Mouse (Mus musculus) heart, postnatal 0 days (tissue): Measurements from ENCODE around the gene Asic2. TPM values are rescaled to one million over a fixed set of nuclear protein-coding genes. Genes with fewer than 3 reads are reported as not detected.

Source experiments
- ATAC-seq: fragments of 200-750 bp; cut with Nextera tagmentation; 2 replicates; pipeline ENCODE4 v1.8.0; 2017; ENCODE audit warnings: low read depth, moderate number of reproducible peaks, moderate library complexity; ENCODE audit not compliant: insufficient read depth
- DNase-seq: peaks from one replicate; pipeline ENCODE4 v3.0.0-alpha.2; 2016; ENCODE audit warnings: low spot score
- H3K27ac ChIP-seq: fragments of 300-500 bp; sonication (generic); 2 replicates; pipeline ENCODE4 v1.5.1; 2014; ENCODE audit warnings: low read depth, mild to moderate bottlenecking
- H3K27me3 ChIP-seq: fragments of 300-500 bp; sonication (generic); 2 replicates; pipeline ENCODE4 v1.6.1; 2014; ENCODE audit warnings: low read length, mixed read lengths; ENCODE audit not compliant: control insufficient read depth, insufficient read depth
- H3K36me3 ChIP-seq: fragments of 300-500 bp; sonication (generic); replicated peaks from 2 replicates; pipeline ENCODE4 v1.6.1; 2014; ENCODE audit warnings: low read length, mixed read lengths; ENCODE audit not compliant: control insufficient read depth, insufficient read depth
- H3K4me1 ChIP-seq: fragments of 300-500 bp; sonication (generic); 2 replicates; pipeline ENCODE4 v1.6.1; 2014; ENCODE audit warnings: antibody characterized with exemption; ENCODE audit not compliant: control insufficient read depth, insufficient read depth
- H3K4me2 ChIP-seq: fragments of 300-500 bp; sonication (generic); 2 replicates; pipeline ENCODE4 v1.6.1; 2014; ENCODE audit warnings: low read depth, mild to moderate bottlenecking, low read length, moderate library complexity
- H3K4me3 ChIP-seq: fragments of 300-500 bp; sonication (generic); 2 replicates; pipeline ENCODE4 v1.5.1; 2014; ENCODE audit warnings: low read depth, low read length
- H3K9ac ChIP-seq: fragments of 300-500 bp; sonication (generic); replicated peaks from 2 replicates; pipeline ENCODE4 v1.6.1; 2014; ENCODE audit warnings: low read depth, low read length, mixed read lengths
- H3K9me3 ChIP-seq: fragments of 300-500 bp; sonication (generic); replicated peaks from 2 replicates; pipeline ENCODE4 v1.6.1; 2016; ENCODE audit warnings: low read length; ENCODE audit not compliant: control insufficient read depth
- CTCF ChIP-seq: IDR thresholded peaks from 2 replicates; pipeline ENCODE4 v1.5.1; 2016; ENCODE audit warnings: antibody characterized with exemption, control low read depth, low read depth
- EP300 ChIP-seq: IDR thresholded peaks from 2 replicates; pipeline ENCODE4 v1.6.1; 2016; ENCODE audit warnings: antibody characterized with exemption, low read depth
- WGBS: fragments of 180-500 bp; shearing (Covaris S2); extraction: QIAGEN DNeasy Blood & Tissue Kit; methylation state at CpG from one replicate; pipeline ENCODE4 v1.1.7; 2014; 5-methylcytosine and 5-hydroxymethylcytosine counted together
- polyA plus RNA-seq: library from polyadenylated mRNA; unstranded; fragments of >200 nt; fragmentation: Nextera tagmentation; extraction: Ambion mirVana; gene quantifications from 2 replicates; pipeline ENCODE4 v1.2.1, GENCODE M21; 2015
- total RNA-seq: library from RNA; depleted of rRNA; stranded (reverse); fragments of >200 nt; gene quantifications from 2 replicates; pipeline ENCODE4 v1.2.3, GENCODE M21; 2014; ENCODE audit warnings: low replicate concordance

Gene Asic2
- total and polyA plus RNA-seq, 2 experiments from 2014 or later = not detected

DNA sequence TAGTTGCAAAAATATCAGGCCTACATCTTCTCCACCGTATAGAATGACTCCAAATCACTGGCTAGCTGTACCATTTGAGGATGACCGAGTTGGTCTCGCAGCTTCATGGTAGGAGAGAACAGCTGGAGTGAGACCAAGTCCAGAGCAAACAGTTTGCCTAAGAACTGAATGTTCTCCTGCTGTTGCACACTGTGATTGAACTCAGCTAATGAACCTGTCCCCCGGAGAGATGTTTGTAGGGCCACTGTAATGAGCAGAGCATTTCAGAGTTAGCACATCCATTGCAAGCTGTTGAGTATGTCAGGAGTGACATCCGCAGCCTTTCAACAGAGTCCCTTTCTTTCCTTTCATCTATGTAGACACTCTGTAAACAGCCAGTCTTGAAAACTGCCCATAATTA is 993.6 kb downstream of the Asic2 start:
- 84% methylated on average over 5 of the region's 5 CpGs for WGBS
- no peak for ATAC-seq
- no peak overlapping the region for H3K27ac ChIP-seq
- no peaks in the 10 kb centered on the region for H3K36me3 ChIP-seq
- H3K4me1 ChIP-seq = no peaks in the 10 kb centered on the region
- DNase-seq = no peak
- H3K4me2 ChIP-seq = no peak overlapping the region
- no peak for TF ChIP-seq EP300
- TF ChIP-seq CTCF = no peak
- no peaks in the 10 kb centered on the region for H3K9me3 ChIP-seq
- no peaks in the 10 kb centered on the region for H3K27me3 ChIP-seq
- H3K4me3 ChIP-seq = no peak overlapping the region
- no peak overlapping the region for H3K9ac ChIP-seq

DNA sequence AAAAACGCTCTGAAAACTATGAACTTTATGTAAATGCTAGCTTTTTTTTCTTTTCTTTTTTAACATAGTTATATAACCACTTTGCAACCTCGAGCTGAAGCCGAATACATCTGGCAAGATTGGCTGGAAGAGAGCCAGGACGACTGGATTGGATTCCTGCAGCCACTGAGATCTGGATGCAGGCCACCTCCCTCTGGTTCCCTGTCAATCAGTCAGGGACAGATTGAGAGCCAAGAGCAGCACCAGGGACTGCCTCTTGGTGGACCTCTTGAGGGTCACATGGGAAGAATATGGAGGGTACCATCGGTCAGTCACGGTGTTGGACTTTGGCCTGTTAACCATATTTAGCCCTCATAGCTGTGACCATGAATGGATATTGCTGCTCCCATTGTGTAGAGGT is 994.3 kb downstream of the Asic2 start:
- Histone ChIP-seq H3K9me3 (no peaks in the 10 kb centered on the region), H3K27me3 (no peaks in the 10 kb centered on the region), H3K4me3 (no peak overlapping the region), H3K36me3 (no peaks in the 10 kb centered on the region), H3K27ac (no peak overlapping the region), H3K4me1 (no peaks in the 10 kb centered on the region), H3K4me2 (no peak overlapping the region), H3K9ac (no peak overlapping the region)
- TF ChIP-seq EP300 (no peak), CTCF (no peak)
- DNase-seq = no peak
- ATAC-seq = no peak
- 55% methylated on average over 6 of the region's 6 CpGs for WGBS

DNA sequence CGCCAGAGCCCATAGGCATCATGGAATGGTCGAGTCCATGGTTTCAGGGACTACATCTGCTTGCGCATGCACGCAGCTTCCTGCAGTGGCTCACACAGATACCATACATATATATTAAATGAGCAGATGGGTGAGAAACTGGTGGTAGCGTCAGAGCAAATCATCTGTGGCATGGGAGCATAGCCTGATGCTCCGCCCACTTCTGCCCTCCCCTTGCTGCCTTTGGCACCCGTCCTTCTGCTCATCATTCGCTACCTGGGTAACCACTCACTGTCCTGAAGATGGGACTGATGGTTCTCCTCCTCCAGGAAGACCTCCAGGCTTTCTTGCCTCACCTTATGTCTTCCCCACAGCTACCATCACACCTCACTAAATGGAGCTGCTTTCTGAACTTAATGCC is 995.0 kb downstream of the Asic2 start:
- H3K4me1 ChIP-seq = no peaks in the 10 kb centered on the region
- no peaks in the 10 kb centered on the region for H3K9me3 ChIP-seq
- H3K27ac ChIP-seq = no peak overlapping the region
- 81% methylated on average over 8 of the region's 8 CpGs for WGBS
- no peak for ATAC-seq
- H3K36me3 ChIP-seq = no peaks in the 10 kb centered on the region
- no peak overlapping the region for H3K9ac ChIP-seq
- H3K27me3 ChIP-seq = no peaks in the 10 kb centered on the region
- TF ChIP-seq EP300 = no peak
- TF ChIP-seq CTCF = no peak
- H3K4me2 ChIP-seq = no peak overlapping the region
- no peak for DNase-seq
- no peak overlapping the region for H3K4me3 ChIP-seq

DNA sequence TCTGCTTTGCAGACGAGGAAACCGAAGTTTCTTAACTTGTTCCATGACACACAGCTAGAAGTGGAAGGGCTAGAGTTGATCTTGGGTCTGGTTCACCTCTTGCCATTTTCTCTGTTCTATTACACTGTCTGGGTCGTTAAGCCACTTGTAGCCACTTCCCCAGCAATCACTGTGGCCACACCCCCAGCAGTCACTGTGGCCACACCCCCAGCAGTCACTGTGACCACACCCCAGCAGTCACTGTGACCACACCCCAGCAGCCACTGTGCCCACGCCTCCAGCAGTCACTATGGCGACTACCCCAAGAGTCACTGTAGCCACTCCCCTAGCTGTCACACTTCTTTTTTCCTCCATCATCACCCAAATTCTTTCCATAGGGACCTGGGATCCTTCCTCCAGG is 1000.7 kb downstream of the Asic2 start:
- no peak for DNase-seq
- H3K27me3 ChIP-seq = no peaks in the 10 kb centered on the region

DNA sequence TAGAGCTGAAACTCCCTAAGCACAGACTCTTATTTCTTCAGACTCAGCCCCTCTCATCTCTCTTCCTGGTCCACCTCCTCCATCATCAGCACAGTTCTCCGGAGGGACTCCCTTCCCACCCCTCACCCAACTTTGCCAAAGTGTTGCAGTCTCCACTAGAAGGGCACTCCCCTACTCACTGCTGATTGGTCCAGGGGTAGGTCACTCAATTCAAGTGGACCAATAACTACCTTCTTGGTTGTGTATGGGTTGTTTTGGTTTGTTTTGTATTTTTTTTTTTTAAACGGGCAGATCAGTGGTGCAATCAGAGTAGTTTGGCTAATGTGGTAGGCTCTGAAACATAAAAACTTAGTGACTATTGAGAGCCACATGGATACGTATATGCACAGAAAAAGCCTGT is 1002.2 kb downstream of the Asic2 start:
- no peak for DNase-seq
- WGBS = 45% methylated on average over 3 of the region's 3 CpGs
- Histone ChIP-seq H3K27me3 (no peaks in the 10 kb centered on the region), H3K4me2 (no peak overlapping the region), H3K9ac (no peak overlapping the region), H3K4me3 (no peak overlapping the region), H3K27ac (no peak overlapping the region), H3K36me3 (no peaks in the 10 kb centered on the region), H3K4me1 (no peaks in the 10 kb centered on the region), H3K9me3 (no peaks in the 10 kb centered on the region)
- ATAC-seq = no peak
- no peak for TF ChIP-seq EP300

More for the DNA sequence above, 1000.7 kb downstream of the Asic2 start:
- ATAC-seq = no peak
- H3K36me3 ChIP-seq = no peaks in the 10 kb centered on the region
- TF ChIP-seq CTCF = no peak
- TF ChIP-seq EP300 = no peak
- no peaks in the 10 kb centered on the region for H3K9me3 ChIP-seq
- no peak overlapping the region for H3K9ac ChIP-seq
- no peak overlapping the region for H3K4me3 ChIP-seq
- H3K27ac ChIP-seq = no peak overlapping the region
- no peak overlapping the region for H3K4me2 ChIP-seq
- 42% methylated on average over 5 of the region's 5 CpGs for WGBS
- H3K4me1 ChIP-seq = no peaks in the 10 kb centered on the region

DNA sequence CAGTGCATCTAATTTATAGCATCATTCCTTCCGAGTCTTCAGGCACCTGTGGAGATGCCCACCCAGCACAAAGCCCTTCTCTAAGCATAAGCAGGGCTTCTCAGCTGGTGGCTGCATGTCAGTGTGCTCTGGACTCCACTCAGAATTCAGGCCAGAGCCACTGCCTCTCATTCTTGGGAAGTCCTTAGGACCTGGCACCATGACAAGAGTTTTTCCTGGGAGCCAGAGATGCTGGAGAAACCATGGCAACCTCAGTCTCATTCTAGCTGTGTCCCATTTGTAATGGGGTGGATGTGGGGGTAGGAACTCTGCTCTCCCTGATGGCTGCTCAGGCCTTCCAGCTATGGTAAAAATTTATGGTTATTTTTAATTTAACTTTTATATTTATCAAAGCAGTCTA is 1006.9 kb downstream of the Asic2 start:
- Histone ChIP-seq H3K27ac (no peak overlapping the region), H3K9me3 (no peaks in the 10 kb centered on the region), H3K36me3 (no peaks in the 10 kb centered on the region), H3K4me1 (no peaks in the 10 kb centered on the region), H3K4me3 (no peak overlapping the region), H3K27me3 (peaks cover 8% of the 10 kb centered on the region; the same call in 1 of the 2 replicates), H3K4me2 (no peak overlapping the region), H3K9ac (no peak overlapping the region)
- 62% methylated on average over 1 of the region's 1 CpGs for WGBS
- no peak for TF ChIP-seq CTCF
- TF ChIP-seq EP300 = no peak
- DNase-seq (no peak), ATAC-seq (no peak)
